Mouse (Mus musculus): ENCODE results near the gene Setd3.

DNA sequence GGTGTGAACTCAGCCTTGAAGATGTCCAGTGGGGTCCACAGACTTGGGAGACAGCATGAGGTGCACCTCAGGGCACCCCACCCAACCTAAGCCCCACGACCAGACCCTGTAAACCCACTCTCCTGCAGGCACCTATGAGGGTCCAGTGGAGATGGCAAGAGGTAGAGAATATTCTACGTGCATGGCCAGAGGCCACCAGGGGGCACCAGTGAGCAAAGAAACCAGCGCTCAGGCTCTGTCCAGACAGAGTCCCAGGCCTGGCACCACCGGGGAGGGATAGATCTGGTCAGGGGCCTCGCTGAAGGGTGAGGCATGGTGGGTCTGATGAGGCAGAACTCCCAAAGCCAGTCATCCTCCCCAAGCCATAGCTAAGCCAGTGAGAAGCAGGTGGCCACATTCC lies 27.5 kb upstream of the Setd3 start:
- TF ChIP-seq POLR2A (IDR thresholded peaks at IDR 0.05; ENCODE audit: borderline replicate concordance, extremely low read depth, insufficient read depth, insufficient read length, poor library complexity, severe bottlenecking) (no peak), CTCF (IDR thresholded peaks at IDR 0.05; ENCODE audit: borderline replicate concordance, extremely low read depth, insufficient read depth, insufficient read length) (peak; percentile 94)

All from brain, embryonic 14.5 days (tissue).